Mouse (Mus musculus): ENCODE data around the gene Rnf180.

- no peak for TF ChIP-seq NRF1 (IDR thresholded peaks at IDR 0.05; ENCODE audit: low read depth, low read length)
- no peak for TF ChIP-seq MAFK (IDR thresholded peaks at IDR 0.05; ENCODE audit: insufficient replicate concordance, low read length)
- no peak for TF ChIP-seq JUN (IDR thresholded peaks at IDR 0.05; ENCODE audit: insufficient read depth, low read depth, low read length)
- no peak for TF ChIP-seq CTCF (conservative IDR thresholded peaks at IDR 0.05 in 1 of 2, IDR thresholded peaks at IDR 0.05 in 1 of 2; ENCODE audit: low read depth in 2 of 2, low read length in 2 of 2)
- no peak for TF ChIP-seq BHLHE40 (IDR thresholded peaks at IDR 0.05; ENCODE audit: low read depth, low read length)
- TF ChIP-seq NELFE (IDR thresholded peaks at IDR 0.05; ENCODE audit: low read depth, low read length) = no peak
- no peak for TF ChIP-seq TCF12 (IDR thresholded peaks at IDR 0.05; ENCODE audit: low read depth, low read length)
- no peak for TF ChIP-seq EP300 (IDR thresholded peaks at IDR 0.05; ENCODE audit: low read length)
Observed at GRCm38 (mm10) chr13:105316926-105317325, 22.3 kb upstream of the Rnf180 start.
